Mouse (Mus musculus) testis, postnatal 14 days (tissue): ENCODE measurements around the gene Hist1h4h.

Source experiments
- DNase-seq: peaks from one replicate; pipeline ENCODE4 v3.0.0; 2021; ENCODE audit warnings: low spot score

Gene Hist1h4h

GRCm38 (mm10) chr13:23530901-23531875 lies at the start of gene Hist1h4h:
Gene Hist1h4h, plus strand, starts transcription at chr13:23531050.
- DNase-seq = peak; percentile 99

- DNase-seq = no peak
Measured at GRCm38 (mm10) chr13:23483153-23483552, 47.7 kb upstream of the Hist1h4h start.

GRCm38 (mm10) chr13:23485271-23485670 lies 45.6 kb upstream of the Hist1h4h start:
- no peak for DNase-seq

GRCm38 (mm10) chr13:23488400-23489322 lies 42.2 kb upstream of the Hist1h4h start, which contains the start of gene Btn2a2:
Gene Btn2a2, minus strand, starts transcription at chr13:23488857.
- DNase-seq = peak; percentile 58

- DNase-seq = no peak
Measured at GRCm38 (mm10) chr13:23490863-23491262, 40.0 kb upstream of the Hist1h4h start.

GRCm38 (mm10) chr13:23491263-23491662 lies 39.6 kb upstream of the Hist1h4h start:
- no peak for DNase-seq

GRCm38 (mm10) chr13:23491990-23492389 lies 38.9 kb upstream of the Hist1h4h start:
- DNase-seq = no peak

- peak; percentile 20 for DNase-seq
Measured at GRCm38 (mm10) chr13:23495526-23495925, 35.3 kb upstream of the Hist1h4h start.

GRCm38 (mm10) chr13:23497656-23498321 lies 33.1 kb upstream of the Hist1h4h start:
- DNase-seq = no peak

- no peak for DNase-seq
Measured at GRCm38 (mm10) chr13:23498653-23499052, 32.2 kb upstream of the Hist1h4h start.

- no peak for DNase-seq
Measured at GRCm38 (mm10) chr13:23499943-23500342, 30.9 kb upstream of the Hist1h4h start.

GRCm38 (mm10) chr13:23500424-23501200 lies 30.2 kb upstream of the Hist1h4h start:
- DNase-seq = peak; percentile 69

- DNase-seq = no peak
Measured at GRCm38 (mm10) chr13:23501511-23501910, 29.3 kb upstream of the Hist1h4h start.

- no peak for DNase-seq
Measured at GRCm38 (mm10) chr13:23502031-23502567, 28.8 kb upstream of the Hist1h4h start.

GRCm38 (mm10) chr13:23502916-23503315 lies 27.9 kb upstream of the Hist1h4h start:
- DNase-seq = no peak

GRCm38 (mm10) chr13:23503797-23504196 lies 27.1 kb upstream of the Hist1h4h start:
- DNase-seq = no peak

GRCm38 (mm10) chr13:23505662-23506345 lies 25.0 kb upstream of the Hist1h4h start:
- DNase-seq = no peak

- DNase-seq = no peak
Measured at GRCm38 (mm10) chr13:23506351-23506750, 24.5 kb upstream of the Hist1h4h start.

GRCm38 (mm10) chr13:23506819-23507515 lies 23.9 kb upstream of the Hist1h4h start:
- peak; percentile 33 for DNase-seq
